Comparison of ENCODE assay signal across 16 mouse cellular contexts in genomic region chr4:45824761-45825556, GRCm38 (mm10). TPM values are rescaled to one million over a fixed set of nuclear protein-coding genes. Genes with fewer than 3 reads are reported as not detected.
DNase-seq lines count a peak whose midpoint lies in the region; ATAC-seq and TF ChIP-seq lines count a peak whose summit lies in the region.
"Had no signal": no experiment of that assay in that cellular context is flagged by ENCODE, and none has a peak within 500 bp of the region (broad histone marks: within the 10 kb centered on the region; RNA-seq: fewer than 3 reads in every experiment).

No protein-coding gene starts in this region.

- H3K27ac ChIP-seq in heart, embryonic 12.5 days (ENCODE audit: poor library complexity, severe bottlenecking) = 0 out of 2 replicates have a peak overlapping the region, but pooled peaks have one; percentile 30
- no peak overlapping the region for H3K27ac ChIP-seq in heart, adult 2 months
- peak overlapping the region; percentile 99 for H3K27ac ChIP-seq in forebrain, embryonic 15.5 days (replicated peaks)
- 0 out of 2 replicates have a peak overlapping the region, but pooled peaks have one; percentile 53 for H3K27ac ChIP-seq in limb, embryonic 10.5 days
- H3K27ac ChIP-seq in neural tube, embryonic 13.5 days (replicated peaks) = peak overlapping the region; percentile 97
- H3K27ac ChIP-seq: liver, embryonic 15.5 days; macrophage had no signal

- H3K27me3 ChIP-seq in heart, embryonic 12.5 days (replicated peaks) = peaks cover 74% of the 10 kb centered on the region
- H3K27me3 ChIP-seq in heart, adult 2 months (ENCODE audit: control insufficient read depth, insufficient read depth, low read length) = peaks cover 6% of the 10 kb centered on the region; the same call in 1 of the 2 replicates
- H3K27me3 ChIP-seq in forebrain, embryonic 15.5 days = no peaks in the 10 kb centered on the region
- H3K27me3 ChIP-seq in limb, embryonic 10.5 days (ENCODE audit: low read depth, poor library complexity, severe bottlenecking) = peaks cover 91% of the 10 kb centered on the region
- H3K27me3 ChIP-seq in neural tube, embryonic 13.5 days = peaks cover 43% of the 10 kb centered on the region

- no peaks in the 10 kb centered on the region for H3K9me3 ChIP-seq in heart, embryonic 12.5 days (replicated peaks)
- H3K9me3 ChIP-seq in forebrain, embryonic 15.5 days = no peaks in the 10 kb centered on the region
- no peaks in the 10 kb centered on the region for H3K9me3 ChIP-seq in limb, embryonic 10.5 days (replicated peaks)
- no peaks in the 10 kb centered on the region for H3K9me3 ChIP-seq in neural tube, embryonic 13.5 days
- H3K9me3 ChIP-seq: liver, embryonic 15.5 days had no signal

- intact Hi-C loops in heart, adult 2 months (cut with DNase I) = no loop called here

- no peak for ATAC-seq in heart, embryonic 12.5 days (ENCODE audit: insufficient number of reproducible peaks, low FRiP score)
- no peak for ATAC-seq in forebrain, embryonic 15.5 days (replicated peaks)
- no peak for ATAC-seq in neural tube, embryonic 13.5 days (ENCODE audit: low read depth)
- ATAC-seq: inflammation-experienced regulatory T-cells, adult 6 months had no signal

- peak overlapping the region; percentile 93 for H3K4me2 ChIP-seq in heart, embryonic 12.5 days
- peak overlapping the region; percentile 68 for H3K4me2 ChIP-seq in forebrain, embryonic 15.5 days (replicated peaks)
- H3K4me2 ChIP-seq in neural tube, embryonic 13.5 days = peak overlapping the region; percentile 62
- H3K4me2 ChIP-seq: liver, embryonic 15.5 days had no signal

- H3K36me3 ChIP-seq in heart, embryonic 12.5 days = no peaks in the 10 kb centered on the region
- no peaks in the 10 kb centered on the region for H3K36me3 ChIP-seq in heart, adult 2 months (ENCODE audit: control insufficient read depth, insufficient read depth, low read length)
- peaks cover 13% of the 10 kb centered on the region; the same call in 1 of the 2 replicates for H3K36me3 ChIP-seq in forebrain, embryonic 15.5 days
- H3K36me3 ChIP-seq in limb, embryonic 10.5 days = no peaks in the 10 kb centered on the region
- H3K36me3 ChIP-seq in neural tube, embryonic 13.5 days = 0 out of 2 replicates have a peak, but pooled peaks cover 5% of the 10 kb centered on the region
- H3K36me3 ChIP-seq: liver, embryonic 15.5 days had no signal

- 0 out of 2 replicates have a peak overlapping the region, but pooled peaks have one; percentile 8 for H3K4me3 ChIP-seq in heart, embryonic 12.5 days
- H3K4me3 ChIP-seq in heart, adult 2 months = no peak overlapping the region
- peak overlapping the region; percentile 87 for H3K4me3 ChIP-seq in forebrain, embryonic 15.5 days
- 0 out of 2 replicates have a peak overlapping the region, but pooled peaks have one; percentile 7 for H3K4me3 ChIP-seq in limb, embryonic 10.5 days
- H3K4me3 ChIP-seq in neural tube, embryonic 13.5 days = peak overlapping the region; percentile 67
- H3K4me3 ChIP-seq: liver, embryonic 15.5 days; myocyte had no signal

- peaks cover 58% of the 10 kb centered on the region for H3K4me1 ChIP-seq in heart, embryonic 12.5 days (replicated peaks)
- H3K4me1 ChIP-seq in heart, adult 2 months (ENCODE audit: control insufficient read depth, insufficient read depth, low read length) = no peaks in the 10 kb centered on the region; the same call in 1 of the 2 replicates
- H3K4me1 ChIP-seq in forebrain, embryonic 15.5 days = peaks cover 74% of the 10 kb centered on the region
- H3K4me1 ChIP-seq in limb, embryonic 10.5 days = peaks cover 61% of the 10 kb centered on the region
- peaks cover 93% of the 10 kb centered on the region for H3K4me1 ChIP-seq in neural tube, embryonic 13.5 days (replicated peaks)
- H3K4me1 ChIP-seq: liver, embryonic 15.5 days had no signal

- DNase-seq in heart, adult 2 months = no peak
- DNase-seq in limb, embryonic 10.5 days (ENCODE audit: low spot score) = peak; percentile 44
- DNase-seq in right cerebral cortex, adult 18-20 months = no peak
- DNase-seq in retina, embryonic 14.5 days (ENCODE audit: low spot score) = no peak
- DNase-seq in urinary bladder, postnatal 14 days (ENCODE audit: low spot score) = no peak
- DNase-seq: adrenal gland, postnatal 25 days; cerebellum, adult 18-20 months had no signal

- no peak for TF ChIP-seq POLR2A in heart, adult 2 months (IDR thresholded peaks at IDR 0.05; ENCODE audit: insufficient read depth, low read depth, low read length)

- no peak for TF ChIP-seq EP300 in heart, adult 2 months (IDR thresholded peaks at IDR 0.05; ENCODE audit: insufficient read depth, low read depth, low read length)

- WGBS in heart, embryonic 12.5 days = 21% methylated on average over 14 of the region's 14 CpGs
- WGBS in heart, adult 2 months = 43% methylated on average over 14 of the region's 14 CpGs
- WGBS in forebrain, embryonic 15.5 days = 16% methylated on average over 14 of the region's 14 CpGs
- 34% methylated on average over 14 of the region's 14 CpGs for WGBS in limb, embryonic 10.5 days
- WGBS in neural tube, embryonic 13.5 days = 11% methylated on average over 14 of the region's 14 CpGs

- no peak for TF ChIP-seq CTCF in heart, adult 2 months (IDR thresholded peaks at IDR 0.05)

- 0 out of 2 replicates have a peak overlapping the region, but pooled peaks have one; percentile 41 for H3K9ac ChIP-seq in heart, embryonic 12.5 days
- no peak overlapping the region for H3K9ac ChIP-seq in heart, adult 2 months (ENCODE audit: low read depth, low read length)
- H3K9ac ChIP-seq in forebrain, embryonic 15.5 days (replicated peaks) = peak overlapping the region; percentile 95
- H3K9ac ChIP-seq in neural tube, embryonic 13.5 days = peak overlapping the region; percentile 91
- H3K9ac ChIP-seq: liver, embryonic 15.5 days had no signal

- H3K79me2 ChIP-seq in heart, adult 2 months (replicated peaks; ENCODE audit: control insufficient read depth, insufficient read depth, low read length) = no peaks in the 10 kb centered on the region

RNA-seq across cellular contexts. Expression of gene Igfbpl1, which starts 1.8 kb away (rescaled TPM):
- 6.1 and 7.0 TPM in 2 replicates for polyA plus RNA-seq in heart, embryonic 12.5 days (2016; fragmentation: Nextera tagmentation; extraction: Ambion mirVana)
- total RNA-seq in heart, adult 2 months (2021) = under 1 TPM; 0.16 to 0.20 TPM
- polyA plus RNA-seq in heart, adult 2 months (2012; rRNA removed) = 1.00 and 1.0 TPM in 2 replicates
- 114 and 126 TPM in 2 replicates for polyA plus RNA-seq in forebrain, embryonic 15.5 days (2015; fragmentation: Nextera tagmentation; extraction: Ambion mirVana)
- 0.28 and 0.48 TPM in 2 replicates for polyA plus RNA-seq in limb, embryonic 10.5 days (2016; fragmentation: Nextera tagmentation; extraction: Ambion mirVana)
- polyA plus RNA-seq in neural tube, embryonic 13.5 days (2015; fragmentation: Nextera tagmentation; extraction: Ambion mirVana) = 62.8 and 63.8 TPM in 2 replicates
- total RNA-seq: adrenal gland, postnatal 25 days had no signal
- polyA plus RNA-seq: inflammation-experienced regulatory T-cells, adult 6 months; kidney, embryonic 16.5 days; liver, embryonic 15.5 days; macrophage; myocyte had no signal

RNA-seq across cellular contexts. Expression of gene Stra6l, which starts 23.5 kb away (rescaled TPM):
- 0.15 TPM in 2 replicates for polyA plus RNA-seq in heart, embryonic 12.5 days (2016; fragmentation: Nextera tagmentation; extraction: Ambion mirVana)
- total RNA-seq in heart, adult 2 months (2021) = not detected
- 0.06 TPM in 2 replicates for polyA plus RNA-seq in heart, adult 2 months (2012; rRNA removed)
- 1.5 and 1.6 TPM in 2 replicates for polyA plus RNA-seq in forebrain, embryonic 15.5 days (2015; fragmentation: Nextera tagmentation; extraction: Ambion mirVana)
- 0.83 and 1.7 TPM in 2 replicates for polyA plus RNA-seq in limb, embryonic 10.5 days (2016; fragmentation: Nextera tagmentation; extraction: Ambion mirVana)
- 4.5 and 4.7 TPM in 2 replicates for polyA plus RNA-seq in neural tube, embryonic 13.5 days (2015; fragmentation: Nextera tagmentation; extraction: Ambion mirVana)
- total RNA-seq: left cerebral cortex, postnatal 36 days had no signal
- polyA plus RNA-seq: myocyte had no signal

RNA-seq across cellular contexts. Expression of gene Aldh1b1, which starts 26.1 kb away (rescaled TPM):
- polyA plus RNA-seq in heart, embryonic 12.5 days (2016; fragmentation: Nextera tagmentation; extraction: Ambion mirVana) = 104 and 107 TPM in 2 replicates
- 10 to 100 TPM; 12.3 to 12.7 TPM for total RNA-seq in heart, adult 2 months (2021)
- polyA plus RNA-seq in heart, adult 2 months (2012; rRNA removed) = 18.9 and 22.2 TPM in 2 replicates
- polyA plus RNA-seq in forebrain, embryonic 15.5 days (2015; fragmentation: Nextera tagmentation; extraction: Ambion mirVana) = 25.7 and 27.4 TPM in 2 replicates
- polyA plus RNA-seq in limb, embryonic 10.5 days (2016; fragmentation: Nextera tagmentation; extraction: Ambion mirVana) = 2.5 and 2.9 TPM in 2 replicates
- 14.8 and 16.5 TPM in 2 replicates for polyA plus RNA-seq in neural tube, embryonic 13.5 days (2015; fragmentation: Nextera tagmentation; extraction: Ambion mirVana)
